Mouse (Mus musculus): ENCODE data around the gene Cnpy1.

Gene Cnpy1

DNA sequence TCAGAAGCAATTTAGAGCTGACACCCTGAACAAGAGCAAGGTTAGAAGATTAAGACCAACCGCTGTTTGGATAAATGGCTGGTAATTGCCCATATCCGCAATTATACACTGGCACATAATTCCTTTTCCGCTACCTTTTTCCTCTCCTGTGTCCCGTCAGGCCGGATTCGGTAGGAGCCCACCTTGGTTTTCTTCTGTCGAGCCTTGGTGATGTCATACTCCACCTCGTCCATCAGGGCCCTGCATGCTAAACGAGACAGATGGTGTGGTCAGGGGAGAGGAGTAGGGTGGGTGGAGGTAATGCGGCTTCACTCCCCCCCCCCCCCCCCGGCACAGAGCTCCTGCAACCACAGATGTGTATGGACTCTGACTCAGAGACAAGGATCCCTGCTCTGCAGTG lies at the start of gene Cnpy1:
Cnpy1 (minus strand) TSS at position 233 of the 400 bp plus-strand sequence.
- no peak for DNase-seq

- peak; percentile 77 to 95 for DNase-seq
Observed at GRCm38 (mm10) chr5:28293990-28294389, 48.4 kb upstream of the Cnpy1 start.

DNA sequence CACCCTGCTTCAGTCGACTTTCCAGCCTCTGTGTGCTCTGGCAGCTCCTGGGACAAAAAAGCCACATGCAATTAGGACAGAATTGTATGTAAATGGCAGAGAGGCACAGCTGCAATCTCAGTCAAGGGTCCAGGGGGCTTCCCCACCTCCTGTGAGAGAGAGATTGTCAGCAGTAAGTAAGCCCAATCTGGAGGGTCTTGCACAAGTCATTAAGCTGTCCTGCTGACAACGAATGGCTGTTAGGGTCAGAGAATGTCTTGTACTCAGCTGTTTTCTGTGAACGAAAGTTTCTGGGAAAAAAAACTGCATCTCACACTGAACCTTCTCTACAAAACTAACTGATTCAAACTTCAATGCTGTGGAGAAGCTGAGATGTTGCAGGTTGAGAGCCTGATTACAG lies 46.7 kb upstream of the Cnpy1 start:
- no peak for DNase-seq

GRCm38 (mm10) chr5:28291118-28291850 lies 45.7 kb upstream of the Cnpy1 start:
- DNase-seq, result no peak

DNA sequence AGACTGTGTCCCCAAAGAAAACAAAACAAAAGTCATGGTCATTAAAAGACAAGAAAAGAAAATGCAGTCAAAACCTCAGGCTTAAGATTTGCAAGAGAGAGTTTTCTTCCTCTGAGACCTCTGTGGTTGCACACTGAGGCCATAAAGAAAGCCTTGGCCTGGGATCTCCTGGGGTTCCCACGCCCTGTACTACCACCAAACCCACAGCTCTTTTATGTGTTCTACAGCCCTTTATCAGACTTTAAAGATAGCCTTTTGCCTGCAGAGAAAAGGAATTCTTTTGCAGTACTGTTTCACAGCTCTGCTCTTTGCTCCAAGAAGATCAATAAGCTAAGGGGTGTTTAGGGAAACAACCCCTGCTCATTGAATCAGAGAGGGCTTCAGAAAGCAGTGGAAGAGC lies 45.0 kb upstream of the Cnpy1 start:
- DNase-seq, result no peak

DNA sequence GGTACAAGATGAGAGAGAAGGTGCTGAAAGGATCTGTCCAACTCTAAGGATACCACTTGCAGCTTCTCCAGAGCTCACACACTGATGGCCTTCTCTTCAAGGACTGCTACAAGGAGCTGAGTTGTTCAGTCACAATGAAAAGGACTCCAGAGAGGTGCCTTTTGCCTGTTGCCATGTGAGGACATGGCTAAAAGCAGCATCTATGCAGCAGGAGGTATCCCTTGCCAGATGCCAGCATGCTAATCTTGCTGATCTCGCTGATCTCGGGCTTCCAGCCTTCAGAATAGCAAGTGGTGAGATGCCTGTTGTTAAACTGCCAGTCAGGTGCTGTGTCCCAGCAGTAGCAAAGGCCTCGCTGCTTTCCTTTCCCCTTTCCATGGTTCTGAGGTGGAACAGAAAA lies 43.5 kb upstream of the Cnpy1 start:
- DNase-seq, result no peak

GRCm38 (mm10) chr5:28277279-28277678 lies 31.7 kb upstream of the Cnpy1 start:
- DNase-seq, result no peak

DNA sequence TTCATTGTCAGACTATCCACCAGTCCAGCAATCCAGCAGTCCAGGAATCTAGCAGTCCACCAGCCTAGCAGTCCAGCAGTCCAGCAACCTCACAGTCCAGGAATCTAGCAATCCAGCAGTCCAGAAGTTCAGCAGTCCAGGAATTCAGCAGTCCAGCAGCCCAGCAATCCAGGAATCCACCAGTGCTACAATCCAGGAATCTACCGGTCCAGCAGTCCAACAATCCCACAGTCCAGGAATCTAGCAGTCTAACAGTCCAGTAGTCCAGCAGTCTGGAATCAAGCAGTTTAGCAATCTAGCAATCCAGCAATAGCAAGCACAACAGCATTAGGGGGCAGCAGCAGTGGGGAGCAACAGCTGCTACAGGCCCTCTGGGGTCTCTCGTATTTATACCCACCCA lies 27.2 kb upstream of the Cnpy1 start:
- peak; percentile 4 to 17 for DNase-seq

DNA sequence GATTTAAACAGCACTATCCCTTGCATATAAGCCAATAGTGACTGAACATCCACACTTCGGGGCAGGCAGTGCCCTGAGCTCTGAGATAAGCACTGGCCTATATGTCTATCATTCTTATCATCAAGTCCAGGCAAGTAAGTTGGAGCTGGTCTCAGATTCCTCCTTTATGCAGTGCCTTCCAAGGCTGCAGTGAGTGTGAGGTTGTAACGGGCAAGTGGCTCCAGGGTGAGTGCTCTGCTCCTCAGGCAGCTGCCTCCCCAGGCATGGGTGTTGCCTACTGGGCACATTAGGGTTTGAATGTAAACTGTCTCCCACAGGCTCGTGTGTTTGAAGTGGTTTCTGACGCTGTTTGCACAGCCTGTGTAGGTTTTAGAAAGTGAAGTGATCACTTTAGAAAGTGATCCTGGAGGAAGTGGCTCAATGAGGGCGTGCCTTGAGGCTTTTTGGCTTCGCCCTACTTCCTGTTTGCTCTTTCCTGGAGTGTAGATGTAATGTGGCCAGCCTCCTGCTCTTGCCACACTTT lies 23.9 kb upstream of the Cnpy1 start:
- DNase-seq, result no peak

DNA sequence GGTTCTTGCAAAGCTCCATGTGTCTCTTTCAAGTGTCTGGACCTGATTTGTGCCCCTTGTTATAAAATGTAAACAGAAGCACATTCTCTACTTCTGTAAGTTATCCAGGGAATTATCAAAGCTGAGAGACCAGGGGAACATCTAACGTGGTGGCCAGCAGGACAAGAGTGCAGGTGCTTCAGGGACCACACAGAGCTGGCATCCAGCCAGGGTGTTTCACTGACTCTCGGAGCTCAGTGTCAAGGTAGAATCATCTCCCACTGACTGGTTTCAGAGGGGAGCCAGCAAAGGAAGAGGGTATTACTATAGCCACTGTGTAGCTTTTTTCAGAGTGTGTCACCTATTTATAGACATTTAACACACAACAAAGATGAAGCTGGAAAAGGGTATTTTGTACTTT lies 22.0 kb upstream of the Cnpy1 start:
- peak in 1 of 2 experiments; percentile 8 for DNase-seq

GRCm38 (mm10) chr5:28265653-28266052 lies 20.0 kb upstream of the Cnpy1 start:
- DNase-seq, result no peak

- no peak for DNase-seq
Observed at GRCm38 (mm10) chr5:28263852-28264251, 18.2 kb upstream of the Cnpy1 start.

DNA sequence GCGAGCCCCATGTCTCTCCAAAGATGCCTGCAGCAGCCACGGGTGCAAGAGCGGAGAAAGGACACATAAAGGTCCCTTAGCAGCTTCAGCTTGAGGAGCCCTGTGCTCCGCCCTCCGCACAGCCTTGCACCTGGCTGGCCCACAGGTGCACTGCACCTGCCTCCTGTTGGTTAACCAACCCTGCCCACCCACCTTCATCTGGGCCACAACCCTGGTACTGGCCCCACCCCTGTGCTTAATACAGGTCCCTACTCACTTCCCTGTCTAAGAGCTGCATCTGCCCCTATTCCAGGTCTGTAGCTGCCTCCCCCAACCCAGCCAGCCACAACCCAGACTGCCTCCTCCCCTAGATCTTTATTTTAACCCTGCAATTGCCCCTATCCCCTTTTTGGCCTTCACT lies 16.5 kb upstream of the Cnpy1 start:
- DNase-seq, result no peak

DNA sequence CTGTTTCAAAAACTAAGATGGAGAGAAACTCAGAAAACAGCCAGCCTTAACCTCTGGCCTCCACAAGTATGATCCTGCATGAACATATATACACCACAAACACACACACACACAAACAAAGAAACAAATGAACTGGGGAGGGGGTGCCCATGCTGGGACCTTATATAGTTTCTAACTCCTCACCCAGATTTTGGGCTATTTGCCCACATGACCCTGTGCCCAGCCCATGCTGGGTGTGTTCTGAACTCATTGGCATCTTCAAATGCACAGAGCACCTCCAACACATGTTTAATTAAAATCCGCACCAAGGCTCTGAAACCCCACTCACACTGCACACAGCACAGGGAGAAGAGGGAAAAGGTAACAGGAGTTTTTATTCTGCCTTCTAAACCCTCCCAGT lies 14.3 kb upstream of the Cnpy1 start:
- no peak for DNase-seq

GRCm38 (mm10) chr5:28259385-28259784 lies 13.8 kb upstream of the Cnpy1 start:
- DNase-seq, result no peak

- no peak for DNase-seq
Observed at GRCm38 (mm10) chr5:28257816-28258215, 12.2 kb upstream of the Cnpy1 start.

GRCm38 (mm10) chr5:28252999-28253398 lies 7.4 kb upstream of the Cnpy1 start:
- no peak for DNase-seq

- DNase-seq, result no peak
Observed at GRCm38 (mm10) chr5:28252260-28252659, 6.7 kb upstream of the Cnpy1 start.

- DNase-seq, result no peak
Observed at GRCm38 (mm10) chr5:28251211-28251764, 5.7 kb upstream of the Cnpy1 start.

DNA sequence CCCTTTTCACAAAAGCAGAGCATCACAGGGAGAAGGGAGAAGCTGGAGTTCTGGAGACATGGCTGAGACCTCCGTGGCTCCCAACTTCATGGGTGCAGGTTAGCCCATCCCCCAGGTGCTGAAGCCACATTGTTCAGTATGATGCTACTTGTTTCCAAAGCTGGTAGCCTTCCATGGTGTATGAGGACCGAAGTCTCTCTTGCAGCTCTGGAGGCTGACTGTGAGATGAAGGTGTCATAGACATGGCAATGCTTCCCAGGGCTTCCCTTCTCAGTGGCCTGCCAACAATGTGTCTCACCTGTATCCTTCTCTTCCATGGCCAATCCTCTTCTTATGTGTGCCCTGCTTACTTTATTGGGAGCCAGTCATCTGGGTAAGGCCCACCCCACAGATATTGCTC lies 4.9 kb upstream of the Cnpy1 start:
- DNase-seq, result no peak

DNA sequence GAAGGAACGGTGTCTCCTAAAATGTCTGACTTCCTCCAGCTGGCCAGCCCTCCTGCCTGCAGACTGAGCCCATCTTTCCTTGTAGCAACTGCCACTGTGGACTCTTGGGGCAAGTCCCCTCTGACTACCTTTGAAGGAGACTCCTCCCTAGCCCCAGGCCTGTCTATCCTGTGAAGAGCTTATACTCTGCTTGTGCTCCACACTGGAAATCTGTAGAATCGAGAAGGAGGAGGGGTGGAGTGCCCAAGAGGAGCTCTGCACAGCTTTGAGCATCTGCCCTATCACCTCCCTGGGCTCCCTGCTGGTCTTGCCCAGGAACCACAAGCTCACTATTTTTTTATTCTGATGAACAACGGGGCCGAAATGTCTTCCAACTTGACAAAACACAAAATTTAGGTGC lies 485 bp downstream of the Cnpy1 start:
- DNase-seq, result no peak

GRCm38 (mm10) chr5:28243501-28244177 lies 2.0 kb downstream of the Cnpy1 start:
- no peak for DNase-seq

- DNase-seq, result no peak
Observed at GRCm38 (mm10) chr5:28241423-28241822, 4.2 kb downstream of the Cnpy1 start.

DNA sequence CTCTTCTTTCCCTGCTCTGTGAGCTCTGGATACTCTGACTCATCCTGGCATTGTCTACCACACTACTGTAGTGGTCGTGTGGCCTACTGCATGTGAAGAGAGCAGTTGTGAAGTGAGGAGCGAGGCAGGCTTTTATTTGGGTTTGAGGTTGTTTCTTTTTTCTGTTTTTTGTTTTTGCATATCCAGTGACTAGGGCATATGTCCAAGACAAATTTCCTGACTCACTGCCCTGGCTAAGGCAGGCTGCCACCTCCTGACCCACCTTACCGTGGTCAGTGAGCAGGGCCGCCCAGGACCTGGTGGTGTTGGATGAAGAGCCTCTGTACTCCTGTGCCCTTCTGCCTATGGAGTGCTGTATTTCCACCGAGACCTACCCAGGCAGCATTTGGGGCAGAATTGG lies 5.8 kb downstream of the Cnpy1 start:
- DNase-seq, result no peak

Data from kidney, postnatal 36 days (tissue).